In the genomic region with DNA sequence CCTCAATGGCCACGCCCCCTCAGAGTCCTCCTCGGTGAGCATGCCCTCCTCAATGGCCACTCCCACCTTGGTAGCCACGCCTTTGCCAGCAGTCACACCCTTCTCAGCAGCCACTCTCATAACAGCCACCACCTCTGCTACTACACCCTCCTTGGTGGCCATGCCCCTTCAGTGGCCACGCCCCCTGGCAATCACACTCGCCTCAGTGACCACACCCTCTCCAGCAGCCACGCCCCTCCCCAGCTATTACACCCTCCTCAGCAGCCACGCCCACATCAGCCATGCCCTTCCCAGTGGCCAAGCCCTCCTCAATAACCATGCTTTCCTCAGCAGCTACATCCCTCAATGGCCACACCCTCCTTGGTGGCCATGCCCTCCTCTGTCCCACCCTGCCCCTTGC, we compare ENCODE assay signal across 9 mouse cellular contexts.
A peak's percentile ranks its signal among the peaks of the same experiment; 100 is the strongest.
DNase-seq lines count a peak whose midpoint lies in the region; ATAC-seq lines count a peak whose summit lies in the region.
"Had no signal": no experiment of that assay in that cellular context is flagged by ENCODE, and none has a peak within 500 bp of the region (broad histone marks: within the 10 kb centered on the region; RNA-seq: fewer than 3 reads in every experiment).

No protein-coding gene starts in this region.

- H3K27ac ChIP-seq in liver, embryonic 13.5 days, result no peak overlapping the region
- no peak overlapping the region for H3K27ac ChIP-seq in stomach, embryonic 16.5 days (ENCODE audit: low read length)
- H3K27ac ChIP-seq: left cerebral cortex, adult 2 months had no signal

- H3K9ac ChIP-seq in liver, embryonic 13.5 days, result no peak overlapping the region
- H3K9ac ChIP-seq in stomach, embryonic 16.5 days (ENCODE audit: low read length), result no peak overlapping the region

- peak; percentile 86 for ATAC-seq in liver, embryonic 13.5 days (ENCODE audit: low read depth)
- ATAC-seq in stomach, embryonic 16.5 days (ENCODE audit: insufficient read depth, low FRiP score), result peak; percentile 66

- no peaks in the 10 kb centered on the region for H3K36me3 ChIP-seq in liver, embryonic 13.5 days
- H3K36me3 ChIP-seq in stomach, embryonic 16.5 days (ENCODE audit: control insufficient read depth, insufficient read depth, low read length), result no peaks in the 10 kb centered on the region

- no peak overlapping the region for H3K4me3 ChIP-seq in liver, embryonic 13.5 days (replicated peaks)
- H3K4me3 ChIP-seq in stomach, embryonic 16.5 days (replicated peaks; ENCODE audit: low read length), result no peak overlapping the region
- H3K4me3 ChIP-seq: left cerebral cortex, adult 2 months had no signal

- H3K4me1 ChIP-seq in liver, embryonic 13.5 days (replicated peaks), result peaks cover 12% of the 10 kb centered on the region
- no peaks in the 10 kb centered on the region for H3K4me1 ChIP-seq in stomach, embryonic 16.5 days (ENCODE audit: control insufficient read depth, insufficient read depth, low read length)

- no peaks in the 10 kb centered on the region for H3K27me3 ChIP-seq in liver, embryonic 13.5 days
- H3K27me3 ChIP-seq in stomach, embryonic 16.5 days (ENCODE audit: control insufficient read depth, insufficient read depth, low read length), result no peaks in the 10 kb centered on the region

- DNase-seq in embryo, embryonic 11 days, result peak; percentile 29
- DNase-seq in embryo, embryonic 9.5 days (ENCODE audit: extremely low spot score), result no peak
- peak; percentile 62 for DNase-seq in testis, postnatal 10 days (ENCODE audit: low spot score)
- no peak for DNase-seq in testis, postnatal 14 days (ENCODE audit: low spot score)
- peak; percentile 75 for DNase-seq in liver, embryonic 13.5 days
- no peak for DNase-seq in urinary bladder, postnatal 10 days (ENCODE audit: low spot score)
- DNase-seq in layer of hippocampus, postnatal 25 days (ENCODE audit: extremely low spot score in 1 of 2, low spot score in 1 of 2), result no peak

- 17% methylated on average over 7 of the region's 7 CpGs for WGBS in liver, embryonic 13.5 days (ENCODE audit: insufficient replicate concordance)
- 38% methylated on average over 7 of the region's 7 CpGs for WGBS in stomach, embryonic 16.5 days

- no peak overlapping the region for H3K4me2 ChIP-seq in liver, embryonic 13.5 days
- no peak overlapping the region for H3K4me2 ChIP-seq in stomach, embryonic 16.5 days (ENCODE audit: low read depth, low read length)

- H3K9me3 ChIP-seq in liver, embryonic 13.5 days (replicated peaks), result no peaks in the 10 kb centered on the region
- H3K9me3 ChIP-seq in stomach, embryonic 16.5 days (replicated peaks; ENCODE audit: control insufficient read depth, low read length), result no peaks in the 10 kb centered on the region

Comparison
In these comparisons a context has a peak if more than half of its experiments do, and no peak if none do; other contexts are left out.
1. DNase-seq: peak in embryo, embryonic 11 days (single experiment), testis, postnatal 10 days (single experiment) and liver, embryonic 13.5 days (single experiment); none in embryo, embryonic 9.5 days (single experiment), testis, postnatal 14 days (single experiment), urinary bladder, postnatal 10 days (single experiment) and layer of hippocampus, postnatal 25 days (0 of 2).